Mouse (Mus musculus) limb, embryonic 13.5 days (tissue): ENCODE results near the gene Irf9. TPM values are rescaled to one million over a fixed set of nuclear protein-coding genes. Genes with fewer than 3 reads are reported as not detected.

Experiments
- ATAC-seq: fragments of 200-750 bp; cut with Nextera tagmentation; 2 replicates; pipeline ENCODE4 v1.8.0; 2017; ENCODE audit warnings: low read depth, moderate number of reproducible peaks, moderate TSS enrichment; ENCODE audit not compliant: low FRiP score
- H3K27ac ChIP-seq: fragments of 300-500 bp; sonication (generic); 2 replicates; pipeline ENCODE4 v1.5.1; 2015; ENCODE audit warnings: inconsistent platforms, mild to moderate bottlenecking, moderate library complexity
- H3K27me3 ChIP-seq: fragments of 300-500 bp; sonication (generic); 2 replicates; pipeline ENCODE4 v1.6.1; 2015; ENCODE audit warnings: mild to moderate bottlenecking, inconsistent platforms
- H3K36me3 ChIP-seq: fragments of 300-500 bp; sonication (generic); 2 replicates; pipeline ENCODE4 v1.6.1; 2015; ENCODE audit warnings: inconsistent platforms, mild to moderate bottlenecking, moderate library complexity
- H3K4me1 ChIP-seq: fragments of 300-500 bp; sonication (generic); 2 replicates; pipeline ENCODE4 v1.6.1; 2015; ENCODE audit warnings: inconsistent platforms
- H3K4me2 ChIP-seq: fragments of 300-500 bp; sonication (generic); replicated peaks from 2 replicates; pipeline ENCODE4 v1.6.1; 2015; ENCODE audit warnings: inconsistent platforms, mild to moderate bottlenecking, moderate library complexity
- H3K4me3 ChIP-seq: fragments of 300-500 bp; sonication (generic); 2 replicates; pipeline ENCODE4 v1.5.1; 2015; ENCODE audit warnings: moderate library complexity, mild to moderate bottlenecking, inconsistent platforms
- H3K9ac ChIP-seq: fragments of 300-500 bp; sonication (generic); 2 replicates; pipeline ENCODE4 v1.6.1; 2015; ENCODE audit warnings: mild to moderate bottlenecking, inconsistent platforms
- H3K9me3 ChIP-seq: fragments of 300-500 bp; sonication (generic); 2 replicates; pipeline ENCODE4 v1.6.1; 2016; ENCODE audit warnings: inconsistent platforms
- WGBS: fragments of 180-500 bp; shearing (Covaris S2); methylation state at CpG from one replicate; pipeline ENCODE4 v1.1.7; 2015; 5-methylcytosine and 5-hydroxymethylcytosine counted together
- polyA plus RNA-seq: library from polyadenylated mRNA; unstranded; fragments of >200 nt; fragmentation: Nextera tagmentation; extraction: Ambion mirVana; gene quantifications from 2 replicates; pipeline ENCODE4 v1.2.1, GENCODE M21; 2015

The Irf9 gene
- polyA plus RNA-seq, 1 experiment from 2014 or later, result 11.2 TPM

- no peaks in the 10 kb centered on the region for H3K27me3 ChIP-seq
- H3K9me3 ChIP-seq, result no peaks in the 10 kb centered on the region
- H3K4me3 ChIP-seq, result no peak overlapping the region
- H3K36me3 ChIP-seq, result peaks cover 99% of the 10 kb centered on the region
- no peak overlapping the region for H3K27ac ChIP-seq
- no peak for ATAC-seq
- WGBS, result 47% methylated on average over 5 of the region's 5 CpGs
- no peak overlapping the region for H3K4me2 ChIP-seq
- peaks cover 5% of the 10 kb centered on the region for H3K4me1 ChIP-seq
- H3K9ac ChIP-seq, result no peak overlapping the region
Observed at GRCm38 (mm10) chr14:55629312-55629711, 25.9 kb downstream of the Irf9 start.

GRCm38 (mm10) chr14:55634874-55635522, 31.6 kb downstream of the Irf9 start:
- H3K4me1 ChIP-seq, result peaks cover 17% of the 10 kb centered on the region
- H3K9ac ChIP-seq, result peak overlapping the region; percentile 84
- 2% methylated on average over 23 of the region's 23 CpGs for WGBS
- ATAC-seq, result peak; percentile 48
- H3K4me3 ChIP-seq, result peak overlapping the region; percentile 76
- peaks cover 81% of the 10 kb centered on the region for H3K36me3 ChIP-seq
- no peaks in the 10 kb centered on the region for H3K9me3 ChIP-seq
- H3K27ac ChIP-seq, result peak overlapping the region; percentile 77
- peak overlapping the region; percentile 92 for H3K4me2 ChIP-seq
- H3K27me3 ChIP-seq, result no peaks in the 10 kb centered on the region

- peak within 1 kb of the TSS; percentile 77 for H3K27ac ChIP-seq
- WGBS, result 1% methylated on average over 33 of the region's 33 CpGs
- no peaks in the 10 kb centered on the region for H3K9me3 ChIP-seq
- no peaks in the 10 kb centered on the region for H3K27me3 ChIP-seq
- peak; percentile 91 for ATAC-seq
- H3K4me3 ChIP-seq, result peak within 1 kb of the TSS; percentile 76
- H3K9ac ChIP-seq, result peak within 1 kb of the TSS; percentile 84
- H3K4me1 ChIP-seq, result peaks cover 17% of the 10 kb centered on the region
- H3K4me2 ChIP-seq, result peak within 1 kb of the TSS; percentile 92
- peaks cover 81% of the 10 kb centered on the region for H3K36me3 ChIP-seq
Observed at GRCm38 (mm10) chr14:55635523-55636007, 32.2 kb downstream of the Irf9 start, which contains the start of gene Ipo4. Gene Ipo4 (minus strand): TSS chr14:55635957.

DNA sequence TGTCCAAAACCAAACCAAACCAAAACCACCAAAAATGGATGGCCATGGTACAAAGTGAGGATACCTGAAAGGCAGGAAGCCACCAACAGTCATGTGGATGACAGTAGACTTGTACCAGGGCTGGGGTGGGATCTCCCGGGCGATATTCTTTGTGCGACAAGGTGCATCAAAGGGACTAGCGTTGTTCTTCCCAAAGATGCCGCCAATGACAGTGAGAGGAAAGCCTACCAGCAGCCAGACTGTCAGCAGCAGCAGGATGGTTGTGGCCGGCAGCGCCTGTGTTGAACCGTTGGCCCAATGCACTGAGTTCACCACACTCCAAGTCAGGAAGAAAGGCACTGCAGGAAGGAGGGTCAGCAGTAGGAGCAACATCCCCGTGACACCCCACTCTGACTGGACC, 34.4 kb downstream of the Irf9 start, which contains the start of gene Gm49378:
Gm49378 (minus strand) TSS at position 101 of the 400 bp plus-strand sequence.
- Histone ChIP-seq H3K27ac (no peak within 1 kb of the TSS), H3K4me1 (peaks cover 33% of the 10 kb centered on the region), H3K9me3 (no peaks in the 10 kb centered on the region), H3K27me3 (no peaks in the 10 kb centered on the region), H3K4me3 (no peak within 1 kb of the TSS), H3K9ac (no peak within 1 kb of the TSS), H3K36me3 (peaks cover 72% of the 10 kb centered on the region), H3K4me2 (no peak within 1 kb of the TSS)
- 93% methylated on average over 9 of the region's 9 CpGs for WGBS
- no peak for ATAC-seq

DNA sequence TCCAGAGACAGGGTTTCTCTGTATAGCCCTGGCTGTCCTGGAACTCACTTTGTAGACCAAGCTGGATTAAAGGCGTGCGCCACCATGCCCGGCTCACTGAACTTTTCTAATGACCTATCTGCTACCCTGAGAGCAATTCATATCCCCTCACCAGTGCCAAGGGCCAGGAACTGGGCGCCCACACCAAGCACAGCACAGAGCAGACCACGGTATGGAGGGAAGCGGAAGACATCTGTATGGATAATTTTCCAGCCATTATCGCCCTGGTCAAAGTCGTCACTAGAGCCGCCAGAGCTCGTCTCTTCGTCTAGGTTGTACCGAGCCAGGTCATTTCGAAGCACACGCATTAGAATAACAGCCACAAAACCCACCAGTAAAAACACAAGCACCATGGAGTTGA, 37.4 kb downstream of the Irf9 start:
- ATAC-seq, result no peak
- no peaks in the 10 kb centered on the region for H3K27me3 ChIP-seq
- H3K36me3 ChIP-seq, result peaks cover 58% of the 10 kb centered on the region
- WGBS, result 96% methylated on average over 14 of the region's 14 CpGs
- H3K4me2 ChIP-seq, result no peak overlapping the region
- H3K9me3 ChIP-seq, result no peaks in the 10 kb centered on the region
- H3K4me3 ChIP-seq, result no peak overlapping the region
- 0 out of 2 replicates have a peak overlapping the region, but pooled peaks have one; percentile 21 for H3K9ac ChIP-seq
- no peak overlapping the region for H3K27ac ChIP-seq
- peaks cover 33% of the 10 kb centered on the region for H3K4me1 ChIP-seq

- no peak overlapping the region for H3K27ac ChIP-seq
- H3K9ac ChIP-seq, result peak overlapping the region; percentile 1; the same call in 1 of the 2 replicates
- WGBS, result 97% methylated on average over 13 of the region's 13 CpGs
- no peak overlapping the region for H3K4me2 ChIP-seq
- no peak overlapping the region for H3K4me3 ChIP-seq
- no peaks in the 10 kb centered on the region for H3K27me3 ChIP-seq
- H3K36me3 ChIP-seq, result peaks cover 59% of the 10 kb centered on the region
- no peak for ATAC-seq
- no peaks in the 10 kb centered on the region for H3K9me3 ChIP-seq
- peaks cover 29% of the 10 kb centered on the region for H3K4me1 ChIP-seq
Observed at GRCm38 (mm10) chr14:55641291-55641690, 37.9 kb downstream of the Irf9 start.

GRCm38 (mm10) chr14:55642679-55643059, 39.3 kb downstream of the Irf9 start:
- Histone ChIP-seq H3K4me3 (peak overlapping the region; percentile 96), H3K9me3 (no peaks in the 10 kb centered on the region), H3K9ac (peak overlapping the region; percentile 94), H3K4me1 (peaks cover 29% of the 10 kb centered on the region), H3K36me3 (peaks cover 55% of the 10 kb centered on the region), H3K4me2 (peak overlapping the region; percentile 87), H3K27me3 (no peaks in the 10 kb centered on the region), H3K27ac (peak overlapping the region; percentile 92)
- ATAC-seq, result peak; percentile 33; the same call in 1 of the 2 replicates
- WGBS, result 21% methylated on average over 8 of the region's 8 CpGs

DNA sequence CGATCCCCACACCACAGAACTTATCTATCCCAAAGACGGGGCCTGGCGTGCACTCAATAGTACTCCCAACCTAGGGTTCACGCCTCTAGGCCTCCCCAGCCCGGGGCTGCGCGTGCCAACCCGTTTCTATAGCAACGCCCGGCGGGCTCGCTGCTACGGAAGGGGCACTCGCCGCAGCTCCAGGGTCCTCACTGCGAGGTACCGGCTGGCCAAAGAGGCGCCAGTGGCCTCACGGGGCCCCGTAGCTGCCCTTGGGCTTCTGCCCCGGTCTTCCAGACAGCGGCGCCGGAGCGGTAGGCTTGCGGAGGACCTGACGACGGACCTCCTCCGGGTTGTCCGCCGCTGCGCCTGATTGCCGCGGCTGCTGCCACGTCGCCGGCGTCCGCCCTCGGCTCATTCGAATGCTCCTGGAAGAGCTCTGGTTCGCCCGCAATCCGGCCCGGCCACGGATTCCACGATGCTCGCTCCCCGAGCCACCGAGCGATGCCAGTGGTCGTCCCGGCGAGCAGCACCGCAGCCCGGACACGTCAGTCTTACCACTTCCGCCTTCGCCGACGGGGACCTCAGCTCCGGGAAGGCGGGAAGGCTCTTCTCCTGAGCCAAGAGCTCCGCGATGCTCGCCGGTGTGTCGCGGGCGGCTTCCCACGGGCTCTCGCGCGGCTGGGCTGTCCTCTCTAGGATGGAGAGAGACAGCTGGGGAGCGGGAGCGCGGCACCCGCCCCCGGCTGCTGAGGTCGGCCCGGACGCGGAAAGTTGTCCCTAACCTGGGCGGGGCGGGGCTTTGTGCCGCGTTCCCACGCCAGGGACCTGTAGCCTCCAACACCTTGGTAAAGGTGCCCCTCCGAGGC, 39.9 kb downstream of the Irf9 start, which contains the start of gene Tm9sf1:
Tm9sf1 (minus strand) TSS at position 747 of the 848 bp plus-strand sequence.
- Histone ChIP-seq H3K36me3 (peaks cover 49% of the 10 kb centered on the region), H3K27ac (peak within 1 kb of the TSS; percentile 92), H3K9me3 (no peaks in the 10 kb centered on the region), H3K27me3 (no peaks in the 10 kb centered on the region), H3K4me2 (peak within 1 kb of the TSS; percentile 87), H3K9ac (peak within 1 kb of the TSS; percentile 94), H3K4me3 (peak within 1 kb of the TSS; percentile 96), H3K4me1 (peaks cover 29% of the 10 kb centered on the region)
- peak; percentile 90 for ATAC-seq
- under 1% methylated on average over 80 of the region's 89 CpGs for WGBS

- Histone ChIP-seq H3K27ac (0 out of 2 replicates have a peak overlapping the region, but pooled peaks have one; percentile 6), H3K36me3 (peaks cover 38% of the 10 kb centered on the region), H3K9me3 (no peaks in the 10 kb centered on the region), H3K9ac (peak overlapping the region; percentile 94), H3K4me3 (peak overlapping the region; percentile 96), H3K27me3 (no peaks in the 10 kb centered on the region), H3K4me1 (peaks cover 29% of the 10 kb centered on the region), H3K4me2 (peak overlapping the region; percentile 87)
- WGBS, result 32% methylated on average over 17 of the region's 17 CpGs
- ATAC-seq, result no peak
Observed at GRCm38 (mm10) chr14:55644261-55644888, 41.0 kb downstream of the Irf9 start.

- H3K36me3 ChIP-seq, result peaks cover 17% of the 10 kb centered on the region
- H3K4me2 ChIP-seq, result no peak within 1 kb of the TSS
- 93% methylated on average over 2 of the region's 2 CpGs for WGBS
- H3K4me3 ChIP-seq, result no peak within 1 kb of the TSS
- no peak within 1 kb of the TSS for H3K27ac ChIP-seq
- H3K9ac ChIP-seq, result no peak within 1 kb of the TSS
- H3K27me3 ChIP-seq, result no peaks in the 10 kb centered on the region
- ATAC-seq, result no peak
- H3K4me1 ChIP-seq, result peaks cover 5% of the 10 kb centered on the region
- H3K9me3 ChIP-seq, result no peaks in the 10 kb centered on the region
Observed at GRCm38 (mm10) chr14:55649884-55650283, 46.5 kb downstream of the Irf9 start, which contains the start of gene Tssk4. Gene Tssk4 (plus strand): TSS chr14:55650184.

- ATAC-seq, result no peak
- H3K9me3 ChIP-seq, result no peaks in the 10 kb centered on the region
- 88% methylated on average over 7 of the region's 7 CpGs for WGBS
- H3K27ac ChIP-seq, result no peak overlapping the region
- H3K27me3 ChIP-seq, result no peaks in the 10 kb centered on the region
- peaks cover 10% of the 10 kb centered on the region for H3K36me3 ChIP-seq
- no peak overlapping the region for H3K4me2 ChIP-seq
- no peaks in the 10 kb centered on the region for H3K4me1 ChIP-seq
- H3K9ac ChIP-seq, result no peak overlapping the region
- no peak overlapping the region for H3K4me3 ChIP-seq
Observed at GRCm38 (mm10) chr14:55651528-55651927, 48.2 kb downstream of the Irf9 start.
